Mouse (Mus musculus) heart, embryonic 12.5 days (tissue): ENCODE measurements around the gene Wscd1. TPM values are rescaled to one million over a fixed set of nuclear protein-coding genes. Genes with fewer than 3 reads are reported as not detected.
A peak's percentile ranks its signal among the peaks of the same experiment; 100 is the strongest.

ENCODE experiments used
- ATAC-seq: fragments of 200-750 bp; cut with Nextera tagmentation; 2 replicates; pipeline ENCODE4 v1.8.0; 2017; ENCODE audit warnings: moderate TSS enrichment, moderate library complexity; ENCODE audit not compliant: insufficient number of reproducible peaks, low FRiP score
- H3K27ac ChIP-seq: fragments of 300-500 bp; sonication (generic); 2 replicates; pipeline ENCODE4 v1.5.1; 2016; ENCODE audit warnings: mild to moderate bottlenecking, moderate library complexity; ENCODE audit not compliant: poor library complexity, severe bottlenecking
- H3K27me3 ChIP-seq: fragments of 300-500 bp; sonication (generic); replicated peaks from 2 replicates; pipeline ENCODE4 v1.6.1; 2016; ENCODE audit warnings: mild to moderate bottlenecking, moderate library complexity
- H3K36me3 ChIP-seq: fragments of 300-500 bp; sonication (generic); 2 replicates; pipeline ENCODE4 v1.6.1; 2016; ENCODE audit warnings: mild to moderate bottlenecking, moderate library complexity
- H3K4me1 ChIP-seq: fragments of 300-500 bp; sonication (generic); replicated peaks from 2 replicates; pipeline ENCODE4 v1.6.1; 2016; ENCODE audit warnings: mild to moderate bottlenecking
- H3K4me2 ChIP-seq: fragments of 300-500 bp; sonication (generic); 2 replicates; pipeline ENCODE4 v1.6.1; 2016; ENCODE audit warnings: mild to moderate bottlenecking, moderate library complexity
- H3K4me3 ChIP-seq: fragments of 300-500 bp; sonication (generic); 2 replicates; pipeline ENCODE4 v1.5.1; 2016; ENCODE audit warnings: mild to moderate bottlenecking
- H3K9ac ChIP-seq: fragments of 300-500 bp; sonication (generic); 2 replicates; pipeline ENCODE4 v1.6.1; 2016; ENCODE audit warnings: mild to moderate bottlenecking, moderate library complexity
- H3K9me3 ChIP-seq: fragments of 300-500 bp; sonication (generic); replicated peaks from 2 replicates; pipeline ENCODE4 v1.6.1; 2016; ENCODE audit warnings: mild to moderate bottlenecking, moderate library complexity
- WGBS: fragments of 180-500 bp; shearing (Covaris S2); methylation state at CpG from one replicate; pipeline ENCODE4 v1.1.7; 2016; 5-methylcytosine and 5-hydroxymethylcytosine counted together
- polyA plus RNA-seq: library from polyadenylated mRNA; unstranded; fragments of >200 nt; fragmentation: Nextera tagmentation; extraction: Ambion mirVana; gene quantifications from 2 replicates; pipeline ENCODE4 v1.2.1, GENCODE M21; 2016

Wscd1 gene
- polyA plus RNA-seq = 3.1 and 4.2 TPM in 2 replicates

DNA sequence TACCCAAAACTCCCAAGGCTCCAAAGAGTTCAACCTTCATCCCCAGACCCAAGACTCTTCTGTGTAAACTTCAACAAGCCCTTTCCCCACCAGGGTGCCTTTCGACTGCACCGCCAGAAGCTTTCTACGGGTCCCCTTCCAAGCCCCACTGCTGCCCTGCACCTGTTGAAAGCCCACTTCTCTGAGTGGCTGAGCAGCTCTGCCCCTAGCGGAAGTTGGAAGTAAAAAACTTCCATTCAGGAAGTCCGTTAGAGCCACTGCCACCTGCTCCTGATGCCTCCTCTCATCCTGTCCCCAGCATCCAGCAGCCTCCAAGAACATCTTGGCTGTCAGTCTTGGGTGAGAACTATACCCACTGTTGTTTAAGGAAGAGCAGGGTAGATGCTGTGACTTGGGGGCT lies at the start of gene Wscd1:
Gene Wscd1 (plus strand): TSS at position 250 of the 400 bp plus-strand sequence.
- H3K36me3 ChIP-seq = no peaks in the 10 kb centered on the region
- H3K27me3 ChIP-seq = peaks cover 44% of the 10 kb centered on the region
- H3K9ac ChIP-seq = peak within 1 kb of the TSS; percentile 70; the same call in 1 of the 2 replicates
- 25% methylated on average over 5 of the region's 5 CpGs for WGBS
- H3K9me3 ChIP-seq = no peaks in the 10 kb centered on the region
- H3K27ac ChIP-seq = no peak within 1 kb of the TSS
- H3K4me3 ChIP-seq = peak within 1 kb of the TSS; percentile 57
- peaks cover 8% of the 10 kb centered on the region; the same call in 1 of the 2 replicates for H3K4me1 ChIP-seq
- ATAC-seq = no peak
- H3K4me2 ChIP-seq = peak within 1 kb of the TSS; percentile 97

DNA sequence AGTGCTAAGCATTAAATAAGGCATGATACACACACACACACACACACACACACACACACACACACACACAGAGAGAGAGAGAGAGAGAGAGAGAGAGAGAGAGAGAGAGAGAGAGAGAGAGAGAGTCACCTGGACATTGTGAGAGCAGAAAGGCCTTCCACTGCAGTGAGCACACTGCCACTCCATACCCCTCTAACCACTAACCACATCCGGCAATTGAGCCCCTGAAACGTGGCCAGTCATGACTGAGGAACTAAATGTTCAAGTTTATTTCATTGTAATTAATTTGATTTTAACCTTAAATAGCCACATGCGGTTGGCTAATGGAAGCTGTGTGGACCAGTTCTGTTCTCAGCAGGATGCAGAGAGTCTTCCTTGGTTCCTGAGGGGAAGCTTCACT lies 21.7 kb upstream of the Wscd1 start:
- Histone ChIP-seq H3K27ac (no peak overlapping the region), H3K4me2 (no peak overlapping the region), H3K4me1 (no peaks in the 10 kb centered on the region), H3K36me3 (no peaks in the 10 kb centered on the region), H3K4me3 (no peak overlapping the region), H3K9me3 (no peaks in the 10 kb centered on the region), H3K27me3 (no peaks in the 10 kb centered on the region), H3K9ac (no peak overlapping the region)
- ATAC-seq = no peak
- 68% methylated on average over 3 of the region's 3 CpGs for WGBS

DNA sequence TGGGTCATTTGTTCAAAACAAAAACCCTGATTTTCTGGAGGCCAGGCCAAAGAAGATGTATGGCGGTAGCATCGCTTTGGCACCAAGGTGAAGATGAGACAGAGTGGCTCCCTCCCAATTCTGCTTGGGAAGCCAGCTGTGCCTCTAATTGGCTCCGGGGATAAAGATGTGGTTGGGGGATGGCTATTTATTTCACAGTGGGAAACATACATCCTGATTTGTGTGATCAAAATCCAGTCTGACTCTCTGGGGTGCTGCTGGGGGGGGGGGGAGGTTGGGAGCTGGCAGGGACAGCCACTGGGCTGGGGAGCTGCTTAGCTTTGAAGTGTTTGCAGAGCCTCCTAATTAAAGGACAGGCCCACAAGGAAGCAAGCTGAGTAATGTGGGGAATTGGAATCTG lies 20.4 kb upstream of the Wscd1 start:
- no peak for ATAC-seq
- WGBS = 74% methylated on average over 3 of the region's 3 CpGs
- H3K36me3 ChIP-seq = no peaks in the 10 kb centered on the region
- H3K27ac ChIP-seq = no peak overlapping the region
- no peaks in the 10 kb centered on the region for H3K27me3 ChIP-seq
- H3K9ac ChIP-seq = no peak overlapping the region
- no peaks in the 10 kb centered on the region for H3K9me3 ChIP-seq
- H3K4me3 ChIP-seq = no peak overlapping the region
- no peak overlapping the region for H3K4me2 ChIP-seq
- no peaks in the 10 kb centered on the region for H3K4me1 ChIP-seq

DNA sequence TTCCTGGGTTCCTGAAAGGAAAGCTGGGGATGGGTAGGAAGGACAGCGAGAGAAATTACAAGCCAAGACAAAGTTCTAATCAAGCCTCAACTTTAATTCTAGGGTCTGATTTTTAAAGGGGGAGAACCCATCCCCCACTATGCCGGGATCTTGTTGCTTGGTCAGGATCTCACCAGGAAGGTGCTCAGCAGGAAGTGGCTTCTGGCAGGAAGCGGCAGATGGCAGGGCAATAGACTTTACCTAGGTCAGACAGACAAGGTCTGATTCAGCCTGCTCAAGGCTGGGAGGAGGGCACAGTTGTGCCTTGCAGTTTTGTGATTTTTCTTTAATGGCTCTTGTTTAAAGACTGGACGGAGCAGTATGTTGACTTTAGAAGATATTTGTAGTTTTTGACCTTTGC lies 15.9 kb upstream of the Wscd1 start:
- no peak for ATAC-seq
- H3K27me3 ChIP-seq = no peaks in the 10 kb centered on the region
- WGBS = 46% methylated on average over 4 of the region's 4 CpGs
- H3K36me3 ChIP-seq = no peaks in the 10 kb centered on the region
- no peak overlapping the region for H3K4me2 ChIP-seq
- no peak overlapping the region for H3K9ac ChIP-seq
- no peaks in the 10 kb centered on the region for H3K4me1 ChIP-seq
- no peaks in the 10 kb centered on the region for H3K9me3 ChIP-seq
- H3K4me3 ChIP-seq = no peak overlapping the region
- H3K27ac ChIP-seq = no peak overlapping the region

DNA sequence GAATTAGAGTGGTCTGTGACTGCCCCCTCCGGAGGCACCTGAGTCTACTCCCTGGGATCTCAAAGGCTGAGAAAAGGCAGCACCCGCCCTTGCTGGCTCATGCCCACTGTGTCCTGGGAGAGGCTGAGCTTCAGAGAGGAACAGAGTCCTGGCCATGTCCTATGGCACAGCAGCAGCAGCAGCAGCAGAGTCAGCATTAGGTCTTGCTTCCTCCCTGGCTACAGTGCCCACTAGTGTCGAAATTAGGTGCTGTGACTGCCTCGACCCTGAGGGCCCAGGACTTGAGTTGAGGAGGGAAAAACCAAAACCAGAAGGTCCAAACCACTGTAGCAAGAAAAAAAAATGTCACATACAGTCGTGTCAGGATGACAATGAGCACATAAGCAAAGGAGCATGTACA lies 12.6 kb upstream of the Wscd1 start:
- H3K36me3 ChIP-seq = no peaks in the 10 kb centered on the region
- no peak overlapping the region for H3K27ac ChIP-seq
- no peaks in the 10 kb centered on the region for H3K27me3 ChIP-seq
- 38% methylated on average over 5 of the region's 5 CpGs for WGBS
- no peak for ATAC-seq
- no peak overlapping the region for H3K9ac ChIP-seq
- H3K9me3 ChIP-seq = no peaks in the 10 kb centered on the region
- no peaks in the 10 kb centered on the region for H3K4me1 ChIP-seq
- H3K4me3 ChIP-seq = no peak overlapping the region
- H3K4me2 ChIP-seq = no peak overlapping the region

DNA sequence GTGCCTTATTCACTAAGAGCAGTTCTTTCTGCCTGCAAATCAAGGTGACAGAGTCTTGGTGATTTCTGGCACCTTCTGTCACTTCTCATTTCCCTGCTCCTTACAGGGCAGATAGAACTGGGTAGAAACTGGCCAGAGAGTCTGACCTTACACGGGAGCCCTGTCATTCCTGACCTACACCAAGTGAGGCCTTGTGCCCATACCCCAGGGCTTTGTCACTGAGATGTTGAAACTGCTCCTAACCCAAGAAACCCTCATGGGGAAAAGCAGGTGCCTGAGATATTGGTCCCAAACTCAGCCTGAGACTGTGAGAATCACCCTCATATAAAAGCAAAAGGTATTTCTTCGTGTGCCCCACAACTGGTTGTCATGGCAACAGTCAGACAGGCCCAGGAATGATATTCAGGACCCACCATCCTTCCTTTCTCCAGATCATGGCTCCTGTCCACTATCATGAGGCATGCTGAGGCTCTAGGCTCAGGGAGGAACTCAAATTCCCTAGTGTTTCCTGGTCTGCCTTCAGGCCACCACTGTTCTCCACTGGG lies 11.1 kb upstream of the Wscd1 start:
- WGBS = 67% methylated on average over 2 of the region's 2 CpGs
- Histone ChIP-seq H3K36me3 (no peaks in the 10 kb centered on the region), H3K4me1 (no peaks in the 10 kb centered on the region), H3K9ac (no peak overlapping the region), H3K4me3 (no peak overlapping the region), H3K27me3 (no peaks in the 10 kb centered on the region), H3K4me2 (no peak overlapping the region), H3K9me3 (no peaks in the 10 kb centered on the region), H3K27ac (no peak overlapping the region)
- ATAC-seq = no peak

DNA sequence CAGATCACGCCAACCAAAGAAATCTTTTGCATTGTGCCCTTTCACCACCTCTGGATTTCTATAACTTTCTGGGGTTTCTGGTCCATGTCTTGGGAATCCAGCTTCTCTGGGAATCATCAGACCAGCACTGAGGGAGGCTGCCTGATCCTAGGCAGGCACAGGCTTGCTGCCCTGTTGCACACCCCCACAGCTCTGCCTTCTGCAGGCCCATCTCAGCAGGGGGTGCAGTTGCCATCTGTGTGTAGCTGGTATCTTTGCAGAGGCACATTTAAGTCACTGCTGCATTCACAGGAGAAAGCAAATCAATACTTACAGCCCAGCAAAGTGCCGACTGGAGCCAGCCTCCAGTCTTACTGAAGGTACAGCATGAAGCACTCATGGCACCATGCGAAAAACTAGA lies 3.8 kb upstream of the Wscd1 start:
- 77% methylated on average over 3 of the region's 3 CpGs for whole genome bisulfite sequencing
- ATAC-seq = no peak
- Histone ChIP-seq H3K4me1 (peaks cover under 1% of the 10 kb centered on the region; the same call in 1 of the 2 replicates), H3K9ac (no peak overlapping the region), H3K4me2 (no peak overlapping the region), H3K9me3 (no peaks in the 10 kb centered on the region), H3K27me3 (peaks cover 14% of the 10 kb centered on the region), H3K36me3 (no peaks in the 10 kb centered on the region), H3K27ac (no peak overlapping the region), H3K4me3 (no peak overlapping the region)

DNA sequence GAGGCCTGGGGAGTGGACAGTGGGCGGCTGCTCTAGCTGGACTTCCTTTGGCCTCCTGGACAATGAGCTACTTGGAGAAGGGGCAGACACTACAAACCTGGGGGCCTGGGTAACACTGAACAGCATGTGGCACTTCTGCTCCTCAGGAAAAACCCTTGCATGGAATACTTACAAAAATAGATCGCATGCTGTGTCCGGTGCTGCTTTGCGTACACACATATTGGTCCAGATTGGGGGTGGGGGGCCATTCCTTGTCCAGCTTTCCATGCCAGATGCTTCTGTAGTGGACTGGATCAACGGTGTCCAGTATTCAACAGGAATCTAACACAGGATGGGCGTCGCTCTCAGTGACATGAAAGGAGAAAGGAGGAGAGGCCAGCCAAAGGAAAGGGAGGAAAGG lies 2.0 kb upstream of the Wscd1 start:
- Histone ChIP-seq H3K36me3 (no peaks in the 10 kb centered on the region), H3K27ac (no peak overlapping the region), H3K4me1 (peaks cover 8% of the 10 kb centered on the region; the same call in 1 of the 2 replicates), H3K9ac (no peak overlapping the region), H3K4me3 (no peak overlapping the region), H3K4me2 (no peak overlapping the region), H3K27me3 (peaks cover 33% of the 10 kb centered on the region), H3K9me3 (no peaks in the 10 kb centered on the region)
- WGBS = 66% methylated on average over 7 of the region's 7 CpGs
- ATAC-seq = no peak

DNA sequence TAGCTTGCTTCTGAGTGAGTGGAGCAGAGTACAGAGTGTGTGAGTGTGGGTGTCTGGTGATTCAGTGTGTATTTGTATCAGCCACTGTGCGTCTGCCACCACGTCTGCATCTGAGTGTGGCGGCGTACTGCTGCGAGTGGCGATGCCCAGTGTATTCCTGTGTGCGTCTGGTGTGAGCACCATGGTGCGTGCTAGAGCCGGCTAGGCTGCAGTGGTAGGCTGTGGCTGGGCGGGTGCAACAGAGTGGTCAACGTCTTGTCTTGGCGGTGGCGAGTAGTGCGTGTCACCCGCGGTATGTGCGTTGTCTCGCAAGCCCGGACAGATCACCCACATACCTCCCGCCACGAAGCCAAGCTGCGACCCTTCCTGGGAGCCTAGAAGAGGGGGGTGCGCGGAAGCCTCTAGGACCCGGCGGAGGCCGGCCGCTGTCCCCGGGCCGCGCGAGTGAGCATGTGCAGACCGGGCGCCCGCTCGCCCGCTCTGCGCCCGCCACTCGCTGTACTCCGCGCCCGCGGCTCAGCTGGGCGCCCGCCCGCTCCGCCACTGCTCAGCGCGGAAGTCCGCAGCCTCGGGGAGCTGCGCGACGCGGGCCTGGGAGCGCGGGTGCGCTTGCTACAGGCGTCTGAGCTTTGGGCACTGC lies 934 bp downstream of the Wscd1 start:
- Histone ChIP-seq H3K4me2 (peak overlapping the region; percentile 97), H3K27ac (no peak overlapping the region), H3K4me1 (peaks cover 8% of the 10 kb centered on the region; the same call in 1 of the 2 replicates), H3K9ac (peak overlapping the region; percentile 70), H3K9me3 (no peaks in the 10 kb centered on the region), H3K27me3 (peaks cover 52% of the 10 kb centered on the region), H3K36me3 (no peaks in the 10 kb centered on the region), H3K4me3 (peak overlapping the region; percentile 57)
- peak; percentile 73 for ATAC-seq
- 2% methylated on average over 56 of the region's 60 CpGs for WGBS

DNA sequence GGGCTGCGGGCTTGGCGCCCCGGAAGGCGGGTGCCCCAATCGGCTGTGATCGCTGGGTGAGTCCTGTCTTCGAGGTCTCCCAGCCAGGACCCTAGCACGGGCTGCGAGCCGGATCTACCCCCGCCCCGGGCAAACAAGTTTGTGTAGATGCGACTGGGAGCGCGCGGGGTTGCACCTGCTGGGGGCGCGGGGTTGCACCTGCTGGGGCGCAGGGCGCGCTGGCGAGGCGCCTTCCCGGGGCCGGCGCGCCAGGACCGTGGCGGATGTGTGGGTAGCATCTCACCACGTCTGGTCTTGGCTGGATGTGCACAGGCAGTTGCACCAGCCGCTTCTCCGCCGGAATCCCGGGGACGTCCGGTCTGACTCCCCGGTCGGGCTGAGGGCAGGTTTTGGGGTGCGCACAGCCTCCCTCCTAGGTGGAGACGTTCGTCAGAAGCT lies 1.5 kb downstream of the Wscd1 start:
- peak; percentile 10; the same call in 1 of the 2 replicates for ATAC-seq
- peaks cover 8% of the 10 kb centered on the region; the same call in 1 of the 2 replicates for H3K4me1 ChIP-seq
- WGBS = 1% methylated on average over 39 of the region's 41 CpGs

DNA sequence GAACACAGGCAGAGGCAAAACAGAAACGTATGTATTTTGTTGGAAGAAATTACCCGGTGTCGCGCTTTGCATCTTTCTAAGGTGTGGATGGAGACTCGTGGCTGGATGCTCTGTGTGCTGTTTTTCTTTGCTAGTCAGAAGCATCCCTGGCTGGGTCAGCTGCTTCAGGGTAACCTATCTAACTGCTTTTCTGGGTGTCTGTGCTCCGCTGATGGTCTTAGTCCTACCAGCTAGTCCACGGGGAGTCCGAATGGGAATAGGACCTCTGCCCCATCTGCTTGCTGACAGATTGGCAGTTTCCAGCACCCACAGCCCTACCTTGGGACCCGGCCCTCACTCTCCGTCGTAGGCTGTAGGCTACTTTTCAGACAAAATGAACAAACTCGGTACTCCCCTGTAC lies 2.0 kb downstream of the Wscd1 start:
- no peaks in the 10 kb centered on the region for H3K36me3 ChIP-seq
- 32% methylated on average over 12 of the region's 12 CpGs for WGBS
- H3K9ac ChIP-seq = no peak overlapping the region
- H3K4me2 ChIP-seq = peak overlapping the region; percentile 97
- H3K4me3 ChIP-seq = peak overlapping the region; percentile 57
- peaks cover 55% of the 10 kb centered on the region for H3K27me3 ChIP-seq
- no peak for ATAC-seq
- H3K4me1 ChIP-seq = peaks cover 8% of the 10 kb centered on the region; the same call in 1 of the 2 replicates
- H3K27ac ChIP-seq = no peak overlapping the region
- no peaks in the 10 kb centered on the region for H3K9me3 ChIP-seq

More for the DNA sequence above, 1.5 kb downstream of the Wscd1 start:
- Histone ChIP-seq H3K27ac (no peak overlapping the region), H3K27me3 (peaks cover 52% of the 10 kb centered on the region), H3K9ac (peak overlapping the region; percentile 70), H3K9me3 (no peaks in the 10 kb centered on the region), H3K4me3 (peak overlapping the region; percentile 57), H3K36me3 (no peaks in the 10 kb centered on the region), H3K4me2 (peak overlapping the region; percentile 97)
